Mouse (Mus musculus) gastrocnemius, postnatal 36 days (tissue): ENCODE measurements around the gene Rhbdf2. TPM values are rescaled to one million over a fixed set of nuclear protein-coding genes. Genes with fewer than 3 reads are reported as not detected.

Source experiments
- DNase-seq, 2 experiments: peaks; one replicate each; pipeline ENCODE4 v3.0.0; 2022
- intact Hi-C: fragments of 180-260 bp; cut with DNase I; formaldehyde crosslinking; loops from one replicate; pipeline ENCODE4 v1.15.1; 2025
- total RNA-seq, 2 experiments: library from RNA; stranded (reverse); gene quantifications; 2 replicates each; pipeline ENCODE4 v1.2.3; 2021

Rhbdf2 gene
- total RNA-seq, 2 experiments from 2014 or later, result 9.4 to 10.2 TPM

DNA sequence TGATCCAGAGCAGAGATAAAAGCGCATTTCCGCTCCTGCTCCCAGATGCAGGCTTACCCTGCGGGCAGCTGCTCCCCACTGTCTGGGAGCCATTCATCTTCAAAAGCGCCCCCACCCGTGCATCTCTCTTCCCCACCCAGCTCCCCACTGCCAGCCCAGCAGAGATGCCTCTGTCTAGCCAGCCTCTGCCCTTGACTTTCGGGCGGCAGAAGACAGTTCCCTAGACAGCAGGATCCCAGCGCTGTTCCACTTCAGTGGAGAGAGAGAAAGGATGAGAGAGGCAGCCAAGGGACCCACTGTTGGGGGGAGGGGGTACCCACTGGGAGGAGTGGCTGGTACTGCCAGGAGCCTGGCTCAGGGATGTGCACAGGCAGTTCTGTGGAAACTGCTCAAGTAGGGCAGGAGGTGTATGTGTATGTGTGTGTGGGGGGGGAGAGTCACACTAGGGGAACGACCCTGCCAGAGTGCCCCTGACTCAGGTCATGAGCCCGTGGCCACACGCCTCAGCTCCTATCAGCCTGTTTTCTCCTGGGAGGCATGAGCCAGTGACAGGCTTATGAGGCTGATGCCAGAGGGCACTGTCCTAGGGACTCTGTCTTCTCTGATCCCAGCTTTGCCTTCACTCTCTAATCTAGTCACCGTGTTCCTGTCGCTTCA is 34.6 kb upstream of the Rhbdf2 start:
- intact Hi-C loops, result no loop called here

GRCm38 (mm10) chr11:116660181-116660580 is 33.4 kb upstream of the Rhbdf2 start:
- DNase-seq, result no peak
- intact Hi-C loops, result no loop called here

More for the DNA sequence above, 34.6 kb upstream of the Rhbdf2 start:
- DNase-seq, result no peak

GRCm38 (mm10) chr11:116659027-116659621 is 32.3 kb upstream of the Rhbdf2 start:
- intact Hi-C loops, result no loop called here

GRCm38 (mm10) chr11:116658238-116658637 is 31.4 kb upstream of the Rhbdf2 start:
- no peak for DNase-seq
- intact Hi-C loops, result no loop called here

More at GRCm38 (mm10) chr11:116659027-116659621, 32.3 kb upstream of the Rhbdf2 start:
- DNase-seq, result no peak

GRCm38 (mm10) chr11:116657311-116658223 is 30.7 kb upstream of the Rhbdf2 start:
- peak; percentile 78 to 90 for DNase-seq
- intact Hi-C loops, result no loop called here

- DNase-seq, result no peak
- intact Hi-C loops, result no loop called here
Measured at GRCm38 (mm10) chr11:116656348-116657191, 29.8 kb upstream of the Rhbdf2 start.

- intact Hi-C loops, result no loop called here
- peak in 1 of 2 experiments; percentile 49 for DNase-seq
Measured at GRCm38 (mm10) chr11:116654255-116654821, 27.5 kb upstream of the Rhbdf2 start, which contains the start of gene Cygb. TSS of gene Cygb (minus strand) at chr11:116654313.

GRCm38 (mm10) chr11:116653709-116654221 is 26.9 kb upstream of the Rhbdf2 start:
- peak in 1 of 2 experiments; percentile 54 for DNase-seq
- intact Hi-C loops, result no loop called here

GRCm38 (mm10) chr11:116653234-116653633 is 26.4 kb upstream of the Rhbdf2 start, which contains the start of gene Prcd:
TSS of gene Prcd (plus strand) at chr11:116653534.
- DNase-seq, result no peak
- intact Hi-C loops, result no loop called here

GRCm38 (mm10) chr11:116652330-116653098 is 25.7 kb upstream of the Rhbdf2 start:
- intact Hi-C loops, result no loop called here

DNA sequence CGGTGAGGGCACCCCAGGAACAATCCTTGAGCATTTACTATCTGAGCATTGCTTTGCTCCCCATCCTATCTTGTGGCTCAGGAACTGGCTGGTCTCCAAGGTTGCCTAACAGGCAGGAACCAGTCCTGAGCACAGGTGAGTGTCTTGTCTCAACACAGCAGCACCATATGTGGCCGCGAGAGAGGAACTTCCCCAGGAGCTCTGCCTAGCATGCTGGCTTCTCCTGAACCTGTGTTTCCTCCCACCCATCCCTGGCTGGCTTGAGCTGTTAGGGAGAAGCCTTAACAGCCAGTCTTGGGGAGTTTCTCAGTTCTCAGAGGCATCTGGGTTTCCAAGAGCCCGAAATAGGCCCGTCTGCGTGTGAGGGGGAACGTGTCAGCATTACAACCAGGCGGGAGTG is 24.5 kb upstream of the Rhbdf2 start:
- DNase-seq, result no peak
- intact Hi-C loops, result no loop called here

More at GRCm38 (mm10) chr11:116652330-116653098, 25.7 kb upstream of the Rhbdf2 start:
- peak in 1 of 2 experiments; percentile 20 for DNase-seq

GRCm38 (mm10) chr11:116650811-116651210 is 24.0 kb upstream of the Rhbdf2 start:
- DNase-seq, result no peak
- intact Hi-C loops, result no loop called here

- intact Hi-C loops, result no loop called here
- DNase-seq, result no peak
Measured at GRCm38 (mm10) chr11:116649711-116650337, 23.0 kb upstream of the Rhbdf2 start.

DNA sequence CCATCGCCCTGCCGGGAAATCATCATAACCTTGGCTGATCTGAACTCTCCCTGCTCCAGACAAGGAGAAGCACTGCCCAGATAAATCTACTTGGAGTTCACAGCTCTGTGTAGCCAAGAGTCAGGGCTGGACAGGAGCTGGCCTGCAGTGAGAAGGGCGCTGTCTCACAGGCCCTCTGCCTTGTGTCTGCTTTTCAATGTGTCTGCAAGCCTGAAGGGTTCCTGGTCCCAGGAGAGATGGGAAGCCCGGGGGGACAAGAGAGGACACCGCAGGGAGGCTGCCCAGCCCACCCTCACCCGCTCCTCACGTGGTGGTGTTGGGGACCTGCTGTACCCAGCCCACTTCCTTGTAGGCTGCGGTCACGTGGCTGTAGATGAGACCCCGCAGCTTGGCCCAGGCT is 22.2 kb upstream of the Rhbdf2 start:
- intact Hi-C loops, result no loop called here
- DNase-seq, result no peak

GRCm38 (mm10) chr11:116648213-116648921 is 21.5 kb upstream of the Rhbdf2 start:
- DNase-seq, result peak; percentile 48 to 64

DNA sequence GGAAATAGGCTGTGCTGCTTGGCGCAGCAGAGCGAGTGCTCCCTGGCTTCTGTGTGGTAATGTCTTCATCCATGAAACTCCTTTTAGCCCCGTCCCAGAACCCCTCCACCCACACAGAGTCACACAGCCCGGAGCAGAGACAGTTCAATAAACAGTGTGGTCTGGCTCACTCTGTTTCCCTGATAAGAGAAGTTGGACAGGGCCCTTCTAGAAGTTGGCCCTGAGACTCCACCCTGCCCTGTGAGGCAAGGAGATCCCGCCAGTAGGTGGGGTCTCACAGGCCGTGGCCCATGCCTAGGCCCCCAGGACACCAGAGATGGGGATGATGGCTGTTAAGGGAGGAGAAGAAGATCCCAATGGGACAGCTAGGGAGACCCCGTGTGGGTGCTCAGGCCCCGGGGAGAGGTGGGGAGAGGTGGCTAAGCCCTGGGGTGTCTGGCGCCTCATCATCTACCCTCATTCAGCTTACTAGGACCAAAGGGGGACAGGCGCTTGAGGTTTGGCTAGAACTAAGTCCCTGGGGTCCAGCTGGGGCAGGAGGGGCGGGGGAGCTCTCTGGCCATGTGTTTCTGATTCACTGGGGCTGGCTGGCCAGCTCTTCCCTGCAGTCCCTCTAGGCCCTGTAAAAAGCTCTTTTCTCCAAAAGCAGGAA is 20.6 kb upstream of the Rhbdf2 start:
- intact Hi-C loops, result no loop called here
- DNase-seq, result peak; percentile 68 to 69

More at GRCm38 (mm10) chr11:116648213-116648921, 21.5 kb upstream of the Rhbdf2 start:
- intact Hi-C loops, result no loop called here

- intact Hi-C loops, result no loop called here
Measured at GRCm38 (mm10) chr11:116646771-116647170, 20.0 kb upstream of the Rhbdf2 start.

More at GRCm38 (mm10) chr11:116646771-116647170, 20.0 kb upstream of the Rhbdf2 start:
- no peak for DNase-seq
